Mouse (Mus musculus): Measurements from ENCODE around the gene Fgfr2. TPM values are rescaled to one million over a fixed set of nuclear protein-coding genes. Genes with fewer than 3 reads are reported as not detected.
A peak's percentile ranks its signal among the peaks of the same experiment; 100 is the strongest.

The Fgfr2 gene
- polyA plus RNA-seq, 1 experiment from 2014 or later = 11.4 TPM

GRCm38 (mm10) chr7:132690716-132691472 is 432.3 kb downstream of the Fgfr2 start:
- 65% methylated on average over 14 of the region's 14 CpGs for WGBS (ENCODE audit: insufficient replicate concordance)
- no peak overlapping the region for H3K4me2 ChIP-seq (ENCODE audit: low read depth, low read length)
- no peaks in the 10 kb centered on the region for H3K9me3 ChIP-seq (replicated peaks; ENCODE audit: control insufficient read depth, low read length)
- H3K27me3 ChIP-seq (ENCODE audit: control insufficient read depth, insufficient read depth, low read depth, low read length) = no peaks in the 10 kb centered on the region
- H3K9ac ChIP-seq (ENCODE audit: low read depth, low read length) = no peak overlapping the region
- H3K4me3 ChIP-seq (ENCODE audit: low read depth, low read length) = no peak overlapping the region
- H3K4me1 ChIP-seq (ENCODE audit: control insufficient read depth, low read depth, low read length) = peaks cover 4% of the 10 kb centered on the region
- H3K27ac ChIP-seq (ENCODE audit: low read length) = no peak overlapping the region
- H3K36me3 ChIP-seq (ENCODE audit: control insufficient read depth, insufficient read depth) = no peaks in the 10 kb centered on the region
- ATAC-seq (ENCODE audit: low read depth) = no peak

- Histone ChIP-seq H3K4me1 (ENCODE audit: control insufficient read depth, low read depth, low read length) (peaks cover 4% of the 10 kb centered on the region), H3K27me3 (ENCODE audit: control insufficient read depth, insufficient read depth, low read depth, low read length) (no peaks in the 10 kb centered on the region), H3K36me3 (ENCODE audit: control insufficient read depth, insufficient read depth) (no peaks in the 10 kb centered on the region), H3K27ac (ENCODE audit: low read length) (no peak overlapping the region), H3K4me3 (ENCODE audit: low read depth, low read length) (no peak overlapping the region), H3K9me3 (replicated peaks; ENCODE audit: control insufficient read depth, low read length) (no peaks in the 10 kb centered on the region), H3K4me2 (ENCODE audit: low read depth, low read length) (no peak overlapping the region), H3K9ac (ENCODE audit: low read depth, low read length) (no peak overlapping the region)
- no peak for ATAC-seq (ENCODE audit: low read depth)
- WGBS (ENCODE audit: insufficient replicate concordance) = 31% methylated on average over 5 of the region's 5 CpGs
Measured at GRCm38 (mm10) chr7:132689722-132690121, 433.4 kb downstream of the Fgfr2 start.

GRCm38 (mm10) chr7:132688721-132689120 is 434.4 kb downstream of the Fgfr2 start:
- Histone ChIP-seq H3K27me3 (ENCODE audit: control insufficient read depth, insufficient read depth, low read depth, low read length) (no peaks in the 10 kb centered on the region), H3K36me3 (ENCODE audit: control insufficient read depth, insufficient read depth) (no peaks in the 10 kb centered on the region), H3K4me1 (ENCODE audit: control insufficient read depth, low read depth, low read length) (peaks cover 4% of the 10 kb centered on the region), H3K27ac (ENCODE audit: low read length) (no peak overlapping the region), H3K4me2 (ENCODE audit: low read depth, low read length) (no peak overlapping the region), H3K9ac (ENCODE audit: low read depth, low read length) (no peak overlapping the region), H3K9me3 (replicated peaks; ENCODE audit: control insufficient read depth, low read length) (no peaks in the 10 kb centered on the region), H3K4me3 (ENCODE audit: low read depth, low read length) (no peak overlapping the region)
- no peak for ATAC-seq (ENCODE audit: low read depth)
- WGBS (ENCODE audit: insufficient replicate concordance) = 57% methylated on average over 5 of the region's 5 CpGs

DNA sequence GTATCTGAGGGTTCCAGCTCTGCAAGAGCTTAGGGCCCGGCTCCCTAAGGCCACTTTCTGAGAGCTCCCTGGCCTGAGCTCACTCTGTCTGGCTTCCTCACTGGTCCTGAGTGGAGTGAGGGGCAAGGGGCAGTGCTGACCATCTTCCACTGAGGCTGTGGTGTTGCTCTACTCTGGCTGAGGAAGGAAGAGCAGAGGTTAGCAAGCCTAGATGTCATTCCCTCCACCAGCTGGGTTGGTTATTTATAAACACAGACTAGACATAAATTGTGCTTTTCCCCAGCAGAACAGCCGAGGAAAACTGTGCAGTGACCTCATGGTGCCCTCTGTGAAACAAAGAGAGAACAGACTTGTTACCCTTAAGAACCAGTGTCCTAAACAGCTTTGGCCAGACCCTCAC is 435.3 kb downstream of the Fgfr2 start:
- H3K4me2 ChIP-seq (ENCODE audit: low read depth, low read length) = no peak overlapping the region
- peaks cover 4% of the 10 kb centered on the region for H3K4me1 ChIP-seq (ENCODE audit: control insufficient read depth, low read depth, low read length)
- WGBS (ENCODE audit: insufficient replicate concordance) = 39% methylated on average over 2 of the region's 2 CpGs
- H3K9me3 ChIP-seq (replicated peaks; ENCODE audit: control insufficient read depth, low read length) = no peaks in the 10 kb centered on the region
- H3K9ac ChIP-seq (ENCODE audit: low read depth, low read length) = no peak overlapping the region
- no peak overlapping the region for H3K4me3 ChIP-seq (ENCODE audit: low read depth, low read length)
- no peaks in the 10 kb centered on the region for H3K27me3 ChIP-seq (ENCODE audit: control insufficient read depth, insufficient read depth, low read depth, low read length)
- H3K27ac ChIP-seq (ENCODE audit: low read length) = no peak overlapping the region
- no peak for ATAC-seq (ENCODE audit: low read depth)
- no peaks in the 10 kb centered on the region for H3K36me3 ChIP-seq (ENCODE audit: control insufficient read depth, insufficient read depth)

GRCm38 (mm10) chr7:132686515-132686914 is 436.6 kb downstream of the Fgfr2 start:
- 17% methylated on average over 3 of the region's 3 CpGs for WGBS (ENCODE audit: insufficient replicate concordance)
- no peak overlapping the region for H3K4me3 ChIP-seq (ENCODE audit: low read depth, low read length)
- no peak overlapping the region for H3K4me2 ChIP-seq (ENCODE audit: low read depth, low read length)
- no peak overlapping the region for H3K9ac ChIP-seq (ENCODE audit: low read depth, low read length)
- H3K9me3 ChIP-seq (replicated peaks; ENCODE audit: control insufficient read depth, low read length) = no peaks in the 10 kb centered on the region
- no peaks in the 10 kb centered on the region for H3K27me3 ChIP-seq (ENCODE audit: control insufficient read depth, insufficient read depth, low read depth, low read length)
- no peak overlapping the region for H3K27ac ChIP-seq (ENCODE audit: low read length)
- H3K4me1 ChIP-seq (ENCODE audit: control insufficient read depth, low read depth, low read length) = peaks cover 4% of the 10 kb centered on the region
- ATAC-seq (ENCODE audit: low read depth) = peak; percentile 41; the same call in 1 of the 2 replicates
- H3K36me3 ChIP-seq (ENCODE audit: control insufficient read depth, insufficient read depth) = no peaks in the 10 kb centered on the region

DNA sequence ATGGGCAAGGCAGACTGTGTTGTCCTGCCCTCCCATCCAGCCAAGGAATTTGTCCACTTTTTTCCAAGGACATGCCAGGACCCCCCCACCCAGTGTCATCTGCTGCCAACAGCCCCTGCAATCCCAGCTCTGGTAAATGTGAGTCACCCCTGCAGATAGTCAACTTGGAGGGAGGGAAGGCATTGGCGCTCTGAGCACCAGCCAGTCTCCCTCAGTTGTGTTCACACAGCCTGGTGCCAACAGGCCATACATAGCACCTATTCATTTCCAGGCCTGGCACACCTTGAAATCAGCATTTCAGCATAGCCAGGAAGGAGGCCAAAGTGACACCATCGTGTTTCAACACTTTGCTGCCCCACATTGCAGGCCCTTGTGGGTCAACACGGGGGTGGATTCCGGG is 439.2 kb downstream of the Fgfr2 start:
- ATAC-seq (ENCODE audit: low read depth) = no peak
- 76% methylated on average over 4 of the region's 4 CpGs for WGBS (ENCODE audit: insufficient replicate concordance)
- H3K27ac ChIP-seq (ENCODE audit: low read length) = no peak overlapping the region
- H3K4me1 ChIP-seq (ENCODE audit: control insufficient read depth, low read depth, low read length) = peaks cover 4% of the 10 kb centered on the region
- H3K27me3 ChIP-seq (ENCODE audit: control insufficient read depth, insufficient read depth, low read depth, low read length) = no peaks in the 10 kb centered on the region
- no peaks in the 10 kb centered on the region for H3K36me3 ChIP-seq (ENCODE audit: control insufficient read depth, insufficient read depth)
- H3K9ac ChIP-seq (ENCODE audit: low read depth, low read length) = no peak overlapping the region
- no peak overlapping the region for H3K4me3 ChIP-seq (ENCODE audit: low read depth, low read length)
- no peak overlapping the region for H3K4me2 ChIP-seq (ENCODE audit: low read depth, low read length)
- no peaks in the 10 kb centered on the region for H3K9me3 ChIP-seq (replicated peaks; ENCODE audit: control insufficient read depth, low read length)

DNA sequence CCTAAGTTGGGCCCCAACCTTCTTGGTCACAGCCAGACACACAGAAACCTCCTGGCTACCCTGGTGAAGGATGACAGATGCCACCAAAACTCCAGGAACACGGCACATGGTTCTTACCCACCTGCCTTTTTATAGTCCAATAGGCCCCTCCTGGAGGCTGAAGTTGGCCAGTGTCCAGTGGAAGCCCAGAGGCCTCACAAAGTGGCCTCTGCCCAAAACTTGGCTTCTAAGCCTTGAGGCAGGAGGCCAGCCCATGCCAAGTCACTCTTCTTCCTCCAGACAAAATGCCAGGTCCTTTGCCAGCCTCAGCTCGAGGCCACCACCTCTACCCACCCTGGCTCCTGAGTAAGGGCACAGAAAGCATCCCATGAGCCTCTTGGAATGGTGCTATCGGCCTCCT is 440.2 kb downstream of the Fgfr2 start:
- no peak for ATAC-seq (ENCODE audit: low read depth)
- no peaks in the 10 kb centered on the region for H3K9me3 ChIP-seq (replicated peaks; ENCODE audit: control insufficient read depth, low read length)
- H3K27me3 ChIP-seq (ENCODE audit: control insufficient read depth, insufficient read depth, low read depth, low read length) = no peaks in the 10 kb centered on the region
- H3K36me3 ChIP-seq (ENCODE audit: control insufficient read depth, insufficient read depth) = no peaks in the 10 kb centered on the region
- H3K27ac ChIP-seq (ENCODE audit: low read length) = no peak overlapping the region
- H3K4me1 ChIP-seq (ENCODE audit: control insufficient read depth, low read depth, low read length) = peaks cover 4% of the 10 kb centered on the region
- H3K9ac ChIP-seq (ENCODE audit: low read depth, low read length) = no peak overlapping the region
- no peak overlapping the region for H3K4me2 ChIP-seq (ENCODE audit: low read depth, low read length)
- WGBS (ENCODE audit: insufficient replicate concordance) = 64% methylated on average over 3 of the region's 3 CpGs
- no peak overlapping the region for H3K4me3 ChIP-seq (ENCODE audit: low read depth, low read length)

GRCm38 (mm10) chr7:132682336-132682735 is 440.8 kb downstream of the Fgfr2 start:
- 82% methylated on average over 3 of the region's 3 CpGs for WGBS (ENCODE audit: insufficient replicate concordance)
- H3K4me3 ChIP-seq (ENCODE audit: low read depth, low read length) = no peak overlapping the region
- no peak overlapping the region for H3K27ac ChIP-seq (ENCODE audit: low read length)
- H3K4me2 ChIP-seq (ENCODE audit: low read depth, low read length) = no peak overlapping the region
- peaks cover 4% of the 10 kb centered on the region for H3K4me1 ChIP-seq (ENCODE audit: control insufficient read depth, low read depth, low read length)
- no peaks in the 10 kb centered on the region for H3K36me3 ChIP-seq (ENCODE audit: control insufficient read depth, insufficient read depth)
- no peaks in the 10 kb centered on the region for H3K27me3 ChIP-seq (ENCODE audit: control insufficient read depth, insufficient read depth, low read depth, low read length)
- no peak for ATAC-seq (ENCODE audit: low read depth)
- no peak overlapping the region for H3K9ac ChIP-seq (ENCODE audit: low read depth, low read length)
- no peaks in the 10 kb centered on the region for H3K9me3 ChIP-seq (replicated peaks; ENCODE audit: control insufficient read depth, low read length)

GRCm38 (mm10) chr7:132681831-132682230 is 441.3 kb downstream of the Fgfr2 start:
- Histone ChIP-seq H3K27me3 (ENCODE audit: control insufficient read depth, insufficient read depth, low read depth, low read length) (no peaks in the 10 kb centered on the region), H3K4me1 (ENCODE audit: control insufficient read depth, low read depth, low read length) (peaks cover 4% of the 10 kb centered on the region), H3K27ac (ENCODE audit: low read length) (no peak overlapping the region), H3K4me3 (ENCODE audit: low read depth, low read length) (no peak overlapping the region), H3K36me3 (ENCODE audit: control insufficient read depth, insufficient read depth) (no peaks in the 10 kb centered on the region), H3K4me2 (ENCODE audit: low read depth, low read length) (no peak overlapping the region), H3K9me3 (replicated peaks; ENCODE audit: control insufficient read depth, low read length) (no peaks in the 10 kb centered on the region), H3K9ac (ENCODE audit: low read depth, low read length) (no peak overlapping the region)
- 76% methylated on average over 1 of the region's 1 CpGs for WGBS (ENCODE audit: insufficient replicate concordance)
- no peak for ATAC-seq (ENCODE audit: low read depth)
